Mouse (Mus musculus): ENCODE measurements around the gene Opa3. TPM values are rescaled to one million over a fixed set of nuclear protein-coding genes. Genes with fewer than 3 reads are reported as not detected.
"Not testable (repeated sequence)": the region's sequence is repeated elsewhere in the genome, so short reads cannot be mapped to it uniquely, and the experiment has no call there.

Gene Opa3
- polyA plus RNA-seq, 1 experiment from 2014 or later: 23.3 TPM

DNA sequence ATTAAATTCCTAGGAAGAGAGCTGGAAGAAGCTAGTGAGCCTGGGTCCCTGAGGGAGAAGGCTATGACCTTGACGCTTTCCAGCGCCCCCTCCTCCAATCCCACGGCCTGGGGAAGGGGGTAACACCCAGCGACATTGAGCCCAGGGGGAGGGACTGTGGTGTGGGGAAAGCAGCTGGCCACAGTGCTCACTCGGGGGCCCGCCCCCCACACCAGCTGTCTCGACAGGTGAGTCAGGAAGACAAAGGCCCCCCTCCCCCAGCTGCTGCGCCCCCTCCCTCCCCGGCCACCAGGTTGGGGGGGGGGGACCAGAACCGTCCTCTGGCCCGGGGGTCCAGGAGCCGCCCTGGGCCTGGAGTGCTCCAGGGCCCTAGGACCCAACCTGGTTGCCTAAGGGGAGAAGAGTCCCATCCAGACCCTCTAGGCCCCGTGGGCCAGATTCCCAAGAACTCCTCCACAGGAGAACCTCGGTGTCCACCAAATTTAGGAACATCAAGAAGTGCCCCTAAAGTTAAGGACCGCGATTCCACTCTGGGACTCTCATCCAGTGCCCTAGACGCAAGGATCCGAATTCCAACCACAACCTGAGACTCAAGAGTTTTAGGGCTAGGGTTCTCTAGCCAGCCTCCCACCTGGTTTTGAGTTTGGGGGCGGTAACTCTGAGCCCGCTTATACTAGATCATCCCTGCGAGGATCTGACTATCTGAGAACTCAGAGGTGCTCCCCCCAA, 42.5 kb downstream of the Opa3 start:
- H3K4me3 ChIP-seq: peak overlapping the region; percentile 93
- peaks cover 69% of the 10 kb centered on the region for H3K4me1 ChIP-seq
- peak overlapping the region; percentile 92 for H3K9ac ChIP-seq
- ATAC-seq: no peak
- H3K36me3 ChIP-seq: peaks cover 25% of the 10 kb centered on the region
- peak overlapping the region; percentile 97 for H3K27ac ChIP-seq
- H3K4me2 ChIP-seq: peak overlapping the region; percentile 99
- H3K27me3 ChIP-seq (replicated peaks): 0 out of 2 replicates have a peak, but pooled peaks cover 7% of the 10 kb centered on the region
- H3K9me3 ChIP-seq (replicated peaks): no peaks in the 10 kb centered on the region
- 0% methylated on average over 21 of the region's 21 CpGs for WGBS (ENCODE audit: insufficient replicate concordance)

DNA sequence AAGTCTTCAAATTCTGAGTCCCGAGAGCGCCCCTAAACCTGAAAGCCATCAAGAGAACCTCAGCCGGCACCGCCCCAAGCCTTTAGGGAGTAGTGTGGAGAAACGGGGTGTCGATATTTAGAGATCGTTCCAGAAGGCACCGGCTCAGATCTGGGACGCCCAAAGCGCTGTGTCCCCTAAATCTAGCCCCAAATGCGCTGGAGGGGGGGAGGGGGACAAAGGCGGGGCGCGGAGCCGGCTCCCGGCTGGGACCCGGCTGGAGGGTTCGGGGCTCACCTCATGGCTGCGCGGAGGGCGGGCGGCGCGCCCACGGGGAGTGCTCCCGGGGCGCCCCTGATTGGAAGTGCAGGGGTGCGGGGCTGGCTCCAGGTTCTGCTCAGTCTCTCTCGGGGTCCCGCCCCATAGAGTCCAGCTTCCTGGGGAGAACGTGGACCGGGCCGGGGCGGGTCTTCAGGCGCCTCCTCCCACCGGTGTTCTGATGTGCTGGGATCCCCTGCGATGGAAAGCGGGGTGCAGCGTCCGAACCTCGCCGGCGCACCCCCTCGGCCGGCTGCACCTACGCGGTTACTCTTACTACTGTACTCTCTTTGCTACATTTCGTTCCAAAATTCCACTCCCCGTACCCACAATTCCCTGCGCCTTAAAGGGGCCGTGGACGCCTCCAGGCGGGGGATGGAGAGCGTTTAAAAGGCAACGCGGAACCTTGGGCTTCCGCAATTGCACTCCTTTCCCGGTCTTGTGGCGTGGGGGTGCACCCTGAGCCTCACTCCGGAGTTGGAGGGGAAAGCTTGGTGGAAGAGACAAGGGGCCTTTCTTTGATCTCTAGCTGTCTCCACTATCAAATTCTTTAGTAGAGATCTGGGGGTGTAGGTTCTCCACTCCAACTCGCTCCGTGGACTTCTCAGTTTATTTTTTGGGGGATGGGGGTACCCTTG, 43.4 kb downstream of the Opa3 start, which contains the start of gene Vasp:
Gene Vasp (minus strand): TSS at position 580 of the 935 bp plus-strand sequence.
- Histone ChIP-seq H3K27ac (peak within 1 kb of the TSS; percentile 97), H3K36me3 (peaks cover 16% of the 10 kb centered on the region), H3K4me3 (peak within 1 kb of the TSS; percentile 93), H3K4me2 (peak within 1 kb of the TSS; percentile 99), H3K27me3 (replicated peaks) (0 out of 2 replicates have a peak, but pooled peaks cover 7% of the 10 kb centered on the region), H3K9me3 (replicated peaks) (no peaks in the 10 kb centered on the region), H3K4me1 (peaks cover 61% of the 10 kb centered on the region), H3K9ac (peak within 1 kb of the TSS; percentile 92)
- ATAC-seq: peak; percentile 74
- WGBS (ENCODE audit: insufficient replicate concordance): under 1% methylated on average over 61 of the region's 62 CpGs

DNA sequence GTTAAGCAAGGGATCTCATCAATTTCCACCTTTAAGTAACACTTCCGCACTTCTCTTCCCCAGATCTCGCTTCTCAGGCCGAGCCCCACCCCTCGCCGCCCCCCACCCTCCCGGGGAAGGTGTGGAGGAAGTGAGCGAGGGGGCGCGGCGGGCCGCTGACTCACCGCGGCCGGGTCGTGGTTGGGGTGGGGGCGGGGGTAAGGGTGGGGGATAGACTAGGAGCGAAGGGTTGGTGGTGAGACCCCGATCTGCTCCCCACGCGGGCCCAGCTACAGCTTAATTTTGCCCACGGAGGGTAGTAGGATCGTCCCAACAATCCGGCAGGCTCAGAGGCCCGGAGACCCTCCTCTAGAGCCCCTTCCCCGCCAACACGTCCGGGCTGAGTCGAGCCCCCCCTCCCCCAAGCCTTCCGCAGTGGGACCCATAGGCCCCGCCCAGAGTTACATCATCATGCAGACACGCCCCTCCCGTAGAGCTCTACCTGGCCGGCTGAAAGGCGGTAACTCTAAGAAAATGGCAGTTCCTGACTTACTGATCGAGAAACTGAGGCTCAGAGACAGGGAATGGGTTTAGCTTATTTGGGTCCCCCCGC, 44.1 kb downstream of the Opa3 start:
- H3K4me2 ChIP-seq: peak overlapping the region; percentile 99
- peaks cover 53% of the 10 kb centered on the region for H3K4me1 ChIP-seq
- no peaks in the 10 kb centered on the region for H3K9me3 ChIP-seq (replicated peaks)
- peak overlapping the region; percentile 92 for H3K9ac ChIP-seq
- peak overlapping the region; percentile 93 for H3K4me3 ChIP-seq
- peaks cover 12% of the 10 kb centered on the region for H3K36me3 ChIP-seq
- 0% methylated on average over 36 of the region's 36 CpGs for WGBS (ENCODE audit: insufficient replicate concordance)
- peak; percentile 66 for ATAC-seq
- peaks cover 12% of the 10 kb centered on the region for H3K27me3 ChIP-seq (replicated peaks)
- H3K27ac ChIP-seq: peak overlapping the region; percentile 97

DNA sequence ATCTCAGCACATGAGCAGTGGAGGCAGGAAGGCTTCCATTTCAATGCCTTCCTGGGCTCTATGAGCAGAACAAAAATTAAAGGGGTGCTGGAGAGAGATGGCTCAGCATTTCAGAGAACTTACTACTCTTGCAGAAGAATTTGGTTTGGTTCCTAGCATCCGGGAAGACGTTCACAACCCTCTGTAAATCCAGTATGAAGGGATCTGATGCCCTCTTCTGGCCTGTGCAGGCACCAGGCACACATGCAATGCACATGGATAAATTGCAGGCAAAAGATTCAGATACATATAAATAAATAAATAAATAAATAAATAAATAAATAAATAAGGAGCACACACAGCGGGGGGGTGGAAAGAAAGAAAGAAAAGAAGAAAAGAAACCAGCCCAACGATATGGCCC, 48.1 kb downstream of the Opa3 start:
- H3K9me3 ChIP-seq (replicated peaks): no peaks in the 10 kb centered on the region
- H3K4me1 ChIP-seq: peaks cover 31% of the 10 kb centered on the region
- H3K36me3 ChIP-seq: no peaks in the 10 kb centered on the region
- no peak overlapping the region for H3K4me2 ChIP-seq
- 34% methylated on average over 4 of the region's 4 CpGs for WGBS (ENCODE audit: insufficient replicate concordance)
- no peak overlapping the region for H3K27ac ChIP-seq
- no peak overlapping the region for H3K4me3 ChIP-seq
- peaks cover 52% of the 10 kb centered on the region for H3K27me3 ChIP-seq (replicated peaks)
- no peak overlapping the region for H3K9ac ChIP-seq
- ATAC-seq: no peak

DNA sequence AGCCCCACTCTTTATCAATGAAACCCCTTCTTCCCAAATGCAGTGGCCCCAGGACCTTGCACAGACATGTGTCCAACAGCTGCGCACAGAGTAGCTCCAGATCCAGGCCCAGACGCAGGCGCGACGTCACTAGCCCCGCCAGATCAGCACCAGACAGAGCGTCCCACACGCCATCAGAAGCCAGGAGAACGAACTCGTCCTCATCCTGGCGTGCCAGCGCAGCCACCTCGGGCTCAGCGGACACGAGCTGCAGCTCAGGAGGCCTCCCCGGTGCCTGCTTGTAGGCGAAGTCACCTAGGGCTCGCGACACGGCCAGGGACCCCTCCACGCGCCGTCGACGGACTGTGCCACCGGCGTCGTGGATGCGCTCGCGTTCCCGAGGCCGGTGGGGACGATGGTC, 50.9 kb downstream of the Opa3 start:
- Histone ChIP-seq H3K9ac (no peak overlapping the region), H3K36me3 (no peaks in the 10 kb centered on the region), H3K27me3 (replicated peaks) (peaks cover 74% of the 10 kb centered on the region), H3K4me1 (peaks cover 38% of the 10 kb centered on the region), H3K27ac (no peak overlapping the region), H3K9me3 (replicated peaks) (no peaks in the 10 kb centered on the region), H3K4me2 (peak overlapping the region; percentile 50), H3K4me3 (peak overlapping the region; percentile 24)
- WGBS (ENCODE audit: insufficient replicate concordance): 5% methylated on average over 34 of the region's 34 CpGs
- ATAC-seq: no peak

DNA sequence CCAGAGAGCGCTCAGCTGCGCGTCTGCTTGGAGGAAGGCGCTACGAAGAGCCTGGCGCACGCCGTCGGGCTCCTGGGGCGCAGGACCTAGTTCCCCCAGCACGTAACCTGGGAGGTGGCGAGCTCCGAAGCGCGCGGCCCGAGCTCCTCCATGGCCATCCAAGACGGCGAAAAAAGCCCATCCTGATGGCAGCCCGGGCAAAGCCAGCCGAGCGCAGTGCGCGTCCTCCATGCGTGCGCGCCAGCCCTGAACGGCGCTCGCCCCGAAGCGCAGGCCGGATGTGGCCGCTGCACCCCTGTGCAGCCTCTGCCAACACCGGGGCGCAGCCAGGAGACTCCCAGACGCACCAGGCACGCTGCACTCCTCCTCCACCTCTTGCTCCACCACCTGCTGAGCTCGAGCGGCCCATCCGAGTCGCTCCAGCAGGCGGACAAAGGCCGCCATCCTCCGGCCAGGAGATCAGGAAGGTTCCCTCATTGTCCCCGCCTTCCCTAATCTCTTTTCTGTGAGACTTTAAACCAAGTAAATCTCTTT, 51.5 kb downstream of the Opa3 start, which contains the start of gene Ppm1n:
Gene Ppm1n (minus strand): TSS at position 484 of the 534 bp plus-strand sequence.
- Histone ChIP-seq H3K4me3 (peak within 1 kb of the TSS; percentile 24), H3K27me3 (replicated peaks) (peaks cover 79% of the 10 kb centered on the region), H3K36me3 (no peaks in the 10 kb centered on the region), H3K4me2 (peak within 1 kb of the TSS; percentile 50), H3K4me1 (peaks cover 36% of the 10 kb centered on the region), H3K9me3 (replicated peaks) (no peaks in the 10 kb centered on the region), H3K27ac (no peak within 1 kb of the TSS), H3K9ac (no peak within 1 kb of the TSS)
- 1% methylated on average over 46 of the region's 46 CpGs for WGBS (ENCODE audit: insufficient replicate concordance)
- no peak for ATAC-seq

DNA sequence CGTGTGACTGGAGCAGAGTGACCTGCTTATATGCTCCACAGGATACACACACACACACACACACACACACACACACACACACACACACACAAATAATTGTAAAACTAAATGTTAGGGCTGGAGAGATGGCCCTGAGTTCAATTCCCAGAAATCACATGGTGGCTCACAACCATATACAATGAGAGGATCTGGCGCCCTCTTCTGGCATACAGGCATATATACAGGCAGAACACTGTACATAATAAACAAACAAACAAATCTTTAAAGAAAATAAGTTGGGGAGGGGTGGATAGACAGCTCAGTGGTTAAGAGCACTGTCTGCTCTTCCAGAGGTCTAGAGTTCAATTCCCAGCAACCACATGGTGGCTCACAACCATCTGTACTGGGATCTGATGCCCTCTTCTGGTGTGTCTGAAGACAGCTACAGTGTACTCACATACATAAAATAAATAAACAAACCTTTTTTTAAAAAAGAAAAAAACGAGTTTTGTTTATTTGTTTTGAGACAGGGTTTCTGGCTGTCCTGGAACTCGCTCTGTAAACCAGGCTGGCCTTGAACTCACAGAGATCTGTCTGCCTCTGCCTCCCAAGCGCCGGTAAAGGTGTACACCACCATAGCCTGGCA, 53.7 kb downstream of the Opa3 start:
- not testable (repeated sequence) for H3K36me3 ChIP-seq; H3K9ac ChIP-seq; H3K9me3 ChIP-seq (replicated peaks)
- H3K4me1 ChIP-seq: peaks cover 36% of the 10 kb centered on the region
- peak overlapping the region; percentile 100 for H3K4me2 ChIP-seq
- H3K27ac ChIP-seq: peak overlapping the region; percentile 70; the same call in 1 of the 2 replicates
- WGBS (ENCODE audit: insufficient replicate concordance): 22% methylated on average over 6 of the region's 6 CpGs
- H3K27me3 ChIP-seq (replicated peaks): peaks cover 88% of the 10 kb centered on the region
- peak overlapping the region; percentile 66 for H3K4me3 ChIP-seq
- ATAC-seq: peak; percentile 42

DNA sequence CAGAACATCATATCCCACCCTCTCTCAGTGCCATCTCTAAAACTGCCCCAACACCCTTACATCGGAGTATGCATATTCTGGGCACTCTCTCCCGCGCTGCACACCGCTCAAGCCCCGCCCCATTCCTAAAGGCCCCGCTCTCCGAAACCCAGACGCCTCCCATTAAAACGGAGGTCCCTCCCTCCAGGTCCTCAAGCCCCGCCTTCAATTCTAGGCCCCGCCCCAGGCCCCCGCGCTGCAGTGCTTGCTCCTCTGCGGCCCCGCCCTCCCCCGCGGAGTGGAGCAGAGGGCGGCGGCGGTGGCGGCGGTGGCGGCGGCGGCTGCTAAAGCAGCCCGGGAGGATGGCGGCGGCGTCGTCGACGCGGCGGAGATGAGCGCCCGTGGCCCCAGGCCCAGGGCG, 54.3 kb downstream of the Opa3 start, which contains the start of gene Rtn2:
Gene Rtn2 (plus strand): TSS at position 240 of the 400 bp plus-strand sequence.
- Histone ChIP-seq H3K4me3 (peak within 1 kb of the TSS; percentile 66), H3K9me3 (replicated peaks) (no peaks in the 10 kb centered on the region), H3K27ac (peak within 1 kb of the TSS; percentile 70), H3K4me2 (peak within 1 kb of the TSS; percentile 100), H3K27me3 (replicated peaks) (peaks cover 88% of the 10 kb centered on the region), H3K4me1 (peaks cover 36% of the 10 kb centered on the region), H3K36me3 (no peaks in the 10 kb centered on the region), H3K9ac (peak within 1 kb of the TSS; percentile 66)
- WGBS (ENCODE audit: insufficient replicate concordance): under 1% methylated on average over 37 of the region's 37 CpGs
- ATAC-seq: peak; percentile 87

DNA sequence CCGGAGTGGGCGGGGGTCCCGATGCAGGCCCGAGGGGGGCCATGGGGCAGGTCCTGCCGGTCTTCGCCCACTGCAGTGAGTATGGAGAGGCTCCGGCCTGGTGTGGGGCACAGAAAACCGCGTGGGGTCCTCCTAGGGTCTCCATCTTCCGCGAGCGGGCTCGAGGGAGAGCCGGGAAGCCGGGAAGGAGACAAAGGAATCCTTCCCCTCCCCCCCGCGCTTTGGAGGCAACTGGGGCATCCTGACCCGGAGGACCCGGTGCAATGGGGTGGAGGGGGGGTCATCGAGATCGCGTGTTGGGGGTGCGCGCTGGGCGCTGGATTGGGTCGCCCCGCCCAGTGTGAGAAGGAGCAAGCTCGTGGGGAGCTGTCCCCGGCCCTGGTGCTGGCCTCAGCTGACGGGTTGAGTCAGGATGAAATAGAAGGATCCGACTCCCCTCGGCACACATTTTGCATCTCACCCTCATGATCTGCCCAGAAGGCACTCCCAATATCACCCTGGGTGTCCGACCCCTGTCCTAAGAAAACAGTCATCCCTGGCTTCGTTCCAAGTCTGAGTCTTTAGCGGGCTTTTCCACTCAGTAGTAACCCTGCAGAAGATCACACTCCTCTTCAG, 54.8 kb downstream of the Opa3 start:
- peaks cover 36% of the 10 kb centered on the region for H3K4me1 ChIP-seq
- peak overlapping the region; percentile 60 for H3K27ac ChIP-seq
- ATAC-seq: peak; percentile 45
- H3K4me3 ChIP-seq: peak overlapping the region; percentile 66
- H3K36me3 ChIP-seq: no peaks in the 10 kb centered on the region
- H3K4me2 ChIP-seq: peak overlapping the region; percentile 100
- peak overlapping the region; percentile 66 for H3K9ac ChIP-seq
- 1% methylated on average over 35 of the region's 35 CpGs for WGBS (ENCODE audit: insufficient replicate concordance)
- H3K27me3 ChIP-seq (replicated peaks): peaks cover 85% of the 10 kb centered on the region
- H3K9me3 ChIP-seq (replicated peaks): no peaks in the 10 kb centered on the region

DNA sequence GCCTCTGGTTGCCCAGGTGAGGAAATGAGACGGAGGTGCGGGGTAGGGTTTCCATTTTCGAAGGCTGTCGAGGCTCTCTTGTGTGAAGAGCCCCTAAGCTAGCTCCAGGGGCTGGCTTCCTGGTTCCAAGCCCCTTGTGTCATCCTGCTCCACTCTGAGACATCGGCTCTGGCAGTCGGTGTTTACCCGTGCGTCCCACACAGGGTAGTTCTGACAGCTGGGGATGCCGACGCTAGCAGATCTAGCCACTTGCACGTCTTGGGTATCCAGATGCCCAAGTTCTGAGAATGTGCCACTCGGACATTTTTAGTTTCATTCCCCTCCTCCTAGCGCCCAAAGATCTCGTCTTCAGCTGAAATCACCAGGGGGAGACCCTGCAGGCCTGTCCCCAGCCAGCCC, 55.3 kb downstream of the Opa3 start:
- no peak overlapping the region for H3K27ac ChIP-seq
- H3K36me3 ChIP-seq: no peaks in the 10 kb centered on the region
- H3K9ac ChIP-seq: no peak overlapping the region
- ATAC-seq: no peak
- H3K4me2 ChIP-seq: peak overlapping the region; percentile 100
- 31% methylated on average over 14 of the region's 14 CpGs for WGBS (ENCODE audit: insufficient replicate concordance)
- peak overlapping the region; percentile 66; the same call in 1 of the 2 replicates for H3K4me3 ChIP-seq
- H3K9me3 ChIP-seq (replicated peaks): no peaks in the 10 kb centered on the region
- peaks cover 36% of the 10 kb centered on the region for H3K4me1 ChIP-seq
- H3K27me3 ChIP-seq (replicated peaks): peaks cover 82% of the 10 kb centered on the region

DNA sequence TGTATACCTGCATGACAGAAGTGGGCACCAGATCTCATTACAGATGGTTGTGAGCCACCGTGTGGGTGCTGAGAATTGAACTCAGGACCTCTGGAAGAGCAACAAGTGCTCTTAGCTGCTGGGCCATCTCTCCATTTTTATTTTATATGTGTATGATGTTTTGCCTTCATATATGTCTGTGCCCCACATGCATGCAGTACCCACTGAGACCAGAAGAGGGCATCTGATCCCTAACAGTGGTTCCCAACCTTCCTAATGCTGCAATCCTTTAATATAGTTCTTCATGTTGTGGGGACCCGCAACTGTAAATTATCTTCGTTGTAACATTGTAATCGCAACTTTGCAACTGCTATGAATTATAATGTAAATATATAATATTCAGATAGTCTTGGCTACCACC, 56.6 kb downstream of the Opa3 start:
- H3K27ac ChIP-seq: no peak overlapping the region
- H3K27me3 ChIP-seq (replicated peaks): peaks cover 75% of the 10 kb centered on the region
- H3K4me2 ChIP-seq: no peak overlapping the region
- no peak overlapping the region for H3K4me3 ChIP-seq
- no peaks in the 10 kb centered on the region for H3K9me3 ChIP-seq (replicated peaks)
- ATAC-seq: no peak
- H3K4me1 ChIP-seq: peaks cover 27% of the 10 kb centered on the region
- H3K36me3 ChIP-seq: no peaks in the 10 kb centered on the region
- no peak overlapping the region for H3K9ac ChIP-seq
- WGBS (ENCODE audit: insufficient replicate concordance): 5% methylated on average over 4 of the region's 4 CpGs
